9 mouse cellular contexts compared by ENCODE assay signal in genomic region chr13:110062288-110062687, GRCm38 (mm10).
DNase-seq lines count a peak whose midpoint lies in the region; ATAC-seq lines count a peak whose summit lies in the region.
"Had no signal": no experiment of that assay in that cellular context is flagged by ENCODE, and none has a peak within 500 bp of the region (broad histone marks: within the 10 kb centered on the region; RNA-seq: fewer than 3 reads in every experiment).

No protein-coding gene starts in this region.

- no peaks in the 10 kb centered on the region for H3K27me3 ChIP-seq in embryonic facial prominence, embryonic 11.5 days (ENCODE audit: control insufficient read depth, insufficient read depth, low read length)
- no peaks in the 10 kb centered on the region for H3K27me3 ChIP-seq in embryonic facial prominence, embryonic 10.5 days (replicated peaks; ENCODE audit: low read depth, poor library complexity, severe bottlenecking)
- no peaks in the 10 kb centered on the region for H3K27me3 ChIP-seq in midbrain, embryonic 12.5 days
- H3K27me3 ChIP-seq: liver, embryonic 13.5 days had no signal

- WGBS in embryonic facial prominence, embryonic 11.5 days: 73% methylated on average over 8 of the region's 8 CpGs
- WGBS in embryonic facial prominence, embryonic 10.5 days: 73% methylated on average over 8 of the region's 8 CpGs
- WGBS in midbrain, embryonic 12.5 days: 53% methylated on average over 8 of the region's 8 CpGs

- no peaks in the 10 kb centered on the region for H3K9me3 ChIP-seq in embryonic facial prominence, embryonic 11.5 days (replicated peaks; ENCODE audit: control insufficient read depth, low read length)
- H3K9me3 ChIP-seq in embryonic facial prominence, embryonic 10.5 days: no peaks in the 10 kb centered on the region
- no peaks in the 10 kb centered on the region for H3K9me3 ChIP-seq in midbrain, embryonic 12.5 days
- H3K9me3 ChIP-seq: liver, embryonic 13.5 days had no signal

- no peak for DNase-seq in embryonic facial prominence, embryonic 11.5 days (ENCODE audit: low spot score)
- DNase-seq in embryonic facial prominence, embryonic 10.5 days (ENCODE audit: low spot score): no peak
- DNase-seq in 3T3-L1 (ENCODE audit: low read depth, low spot score): peak; percentile 6
- DNase-seq in thymus, postnatal 25 days: no peak
- no peak for DNase-seq in layer of hippocampus, postnatal 14 days (ENCODE audit: low spot score in 2 of 2)
- no peak for DNase-seq in spleen, adult 12 weeks (ENCODE audit: low spot score)

- H3K4me1 ChIP-seq in embryonic facial prominence, embryonic 11.5 days (ENCODE audit: control insufficient read depth, insufficient read depth, low read length): no peaks in the 10 kb centered on the region
- peaks cover 3% of the 10 kb centered on the region; the same call in 1 of the 2 replicates for H3K4me1 ChIP-seq in embryonic facial prominence, embryonic 10.5 days
- peaks cover 17% of the 10 kb centered on the region; the same call in 1 of the 2 replicates for H3K4me1 ChIP-seq in midbrain, embryonic 12.5 days
- H3K4me1 ChIP-seq: liver, embryonic 13.5 days had no signal

- H3K4me3 ChIP-seq in embryonic facial prominence, embryonic 11.5 days (ENCODE audit: low read depth, low read length): no peak overlapping the region
- H3K4me3 ChIP-seq in embryonic facial prominence, embryonic 10.5 days: no peak overlapping the region
- no peak overlapping the region for H3K4me3 ChIP-seq in midbrain, embryonic 12.5 days
- H3K4me3 ChIP-seq: liver, embryonic 13.5 days had no signal

- H3K9ac ChIP-seq in embryonic facial prominence, embryonic 11.5 days (replicated peaks; ENCODE audit: low read length): no peak overlapping the region
- H3K9ac ChIP-seq in midbrain, embryonic 12.5 days (replicated peaks): no peak overlapping the region
- H3K9ac ChIP-seq: liver, embryonic 13.5 days had no signal

- H3K27ac ChIP-seq in embryonic facial prominence, embryonic 11.5 days (replicated peaks; ENCODE audit: low read depth, low read length): no peak overlapping the region
- H3K27ac ChIP-seq in embryonic facial prominence, embryonic 10.5 days (replicated peaks): no peak overlapping the region
- H3K27ac ChIP-seq in midbrain, embryonic 12.5 days (replicated peaks): peak overlapping the region; percentile 58
- H3K27ac ChIP-seq: liver, embryonic 13.5 days had no signal

- H3K4me2 ChIP-seq in embryonic facial prominence, embryonic 11.5 days (ENCODE audit: low read depth, low read length): no peak overlapping the region
- H3K4me2 ChIP-seq in midbrain, embryonic 12.5 days (replicated peaks): no peak overlapping the region
- H3K4me2 ChIP-seq: liver, embryonic 13.5 days had no signal

- H3K36me3 ChIP-seq in embryonic facial prominence, embryonic 11.5 days (replicated peaks; ENCODE audit: control insufficient read depth, insufficient read depth, low read depth, low read length): no peaks in the 10 kb centered on the region
- no peaks in the 10 kb centered on the region for H3K36me3 ChIP-seq in embryonic facial prominence, embryonic 10.5 days (replicated peaks)
- no peaks in the 10 kb centered on the region for H3K36me3 ChIP-seq in midbrain, embryonic 12.5 days
- H3K36me3 ChIP-seq: liver, embryonic 13.5 days had no signal

- ATAC-seq in embryonic facial prominence, embryonic 11.5 days (replicated peaks; ENCODE audit: insufficient number of reproducible peaks, low FRiP score, low TSS enrichment, low read depth): 0 out of 2 replicates have a peak, but pooled peaks have one; percentile 21
- ATAC-seq in common myeloid progenitor, adult 5-6 weeks (replicated peaks; ENCODE audit: low read depth, poor library complexity, severe bottlenecking): 0 out of 2 replicates have a peak, but pooled peaks have one; percentile 5
- ATAC-seq in midbrain, embryonic 12.5 days (ENCODE audit: low FRiP score, low read depth): no peak
